Mouse (Mus musculus) midbrain, embryonic 11.5 days (tissue): ENCODE results near the gene Gm17660. TPM values are rescaled to one million over a fixed set of nuclear protein-coding genes. Genes with fewer than 3 reads are reported as not detected.

Experiments used
- ATAC-seq: fragments of 200-750 bp; cut with Nextera tagmentation; 2 replicates; pipeline ENCODE4 v1.8.0; 2017; ENCODE audit warnings: moderate TSS enrichment, moderate library complexity; ENCODE audit not compliant: low FRiP score
- DNase-seq: peaks from one replicate; pipeline ENCODE4 v3.0.0; 2015; ENCODE audit warnings: low spot score; ENCODE audit errors: missing footprints
- H3K27ac ChIP-seq: fragments of 300-500 bp; sonication (generic); 2 replicates; pipeline ENCODE4 v1.5.1; 2014; ENCODE audit warnings: low read depth, low read length
- H3K27me3 ChIP-seq: fragments of 300-500 bp; sonication (generic); 2 replicates; pipeline ENCODE4 v1.6.1; 2014; ENCODE audit warnings: mild to moderate bottlenecking, low read length, moderate library complexity, mixed read lengths; ENCODE audit not compliant: control insufficient read depth, insufficient read depth
- H3K36me3 ChIP-seq: fragments of 300-500 bp; sonication (generic); 2 replicates; pipeline ENCODE4 v1.6.1; 2014; ENCODE audit warnings: mild to moderate bottlenecking, low read length, moderate library complexity, mixed read lengths; ENCODE audit not compliant: control insufficient read depth, insufficient read depth
- H3K4me1 ChIP-seq: fragments of 300-500 bp; sonication (generic); 2 replicates; pipeline ENCODE4 v1.6.1; 2014; ENCODE audit warnings: low read length; ENCODE audit not compliant: control insufficient read depth, insufficient read depth
- H3K4me2 ChIP-seq: fragments of 300-500 bp; sonication (generic); 2 replicates; pipeline ENCODE4 v1.6.1; 2014; ENCODE audit warnings: mild to moderate bottlenecking, moderate library complexity
- H3K4me3 ChIP-seq: fragments of 300-500 bp; sonication (generic); 2 replicates; pipeline ENCODE4 v1.5.1; 2014; ENCODE audit warnings: low read depth, low read length
- H3K9ac ChIP-seq: fragments of 300-500 bp; sonication (generic); 2 replicates; pipeline ENCODE4 v1.6.1; 2014; ENCODE audit warnings: low read length
- H3K9me3 ChIP-seq: fragments of 300-500 bp; sonication (generic); 2 replicates; pipeline ENCODE4 v1.6.1; 2016; ENCODE audit warnings: low read length; ENCODE audit not compliant: control insufficient read depth
- WGBS: fragments of 180-500 bp; shearing (Covaris S2); extraction: QIAGEN DNeasy Blood & Tissue Kit; methylation state at CpG from one replicate; pipeline ENCODE4 v1.1.7; 2014; 5-methylcytosine and 5-hydroxymethylcytosine counted together
- polyA plus RNA-seq: library from polyadenylated mRNA; unstranded; fragments of >200 nt; fragmentation: Nextera tagmentation; extraction: Ambion mirVana; gene quantifications from 2 replicates; pipeline ENCODE4 v1.2.1, GENCODE M21; 2014

The Gm17660 gene
- polyA plus RNA-seq, 1 experiment from 2014 or later = 0.29 TPM

DNA sequence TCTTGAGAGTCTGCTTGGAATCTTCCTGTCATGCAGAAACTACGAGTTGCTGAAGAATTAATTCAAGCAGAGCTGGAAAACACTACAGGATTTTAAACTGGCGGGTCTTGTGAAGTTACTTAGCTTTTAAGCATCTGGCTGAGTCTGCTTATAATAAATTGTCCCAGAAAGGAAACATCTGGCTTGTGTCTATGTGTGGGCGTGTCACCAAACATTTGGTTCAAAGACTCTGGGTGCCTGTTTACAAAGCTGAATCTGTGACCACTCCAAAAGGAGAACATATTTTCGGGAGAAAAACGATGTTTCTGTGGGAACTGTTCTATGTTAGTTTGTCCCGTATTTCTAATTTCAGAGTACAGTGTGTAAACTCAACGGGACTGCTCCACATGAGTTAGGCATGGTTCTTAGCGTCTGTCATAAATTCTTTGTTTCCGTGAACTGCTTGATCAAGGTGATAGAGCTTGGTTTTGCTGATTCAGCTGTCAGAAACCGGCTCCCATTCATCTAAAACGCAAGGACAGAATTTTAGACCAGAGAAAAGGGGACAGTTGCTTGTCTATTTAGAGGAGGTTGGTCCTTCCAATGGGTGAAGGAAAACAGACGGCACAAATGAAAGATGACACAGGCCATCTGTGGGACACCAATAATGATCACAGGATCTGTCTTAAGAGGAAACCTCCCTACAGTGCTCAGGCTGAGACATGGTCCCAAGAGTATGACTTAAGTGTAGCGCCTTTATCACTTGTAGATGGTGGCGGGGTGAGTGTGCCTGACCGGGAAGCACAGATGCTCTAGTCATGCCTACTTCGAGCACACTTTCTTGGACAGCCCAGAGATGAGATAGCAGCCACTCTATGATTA is 18.9 kb upstream of the Gm17660 start:
- WGBS = 86% methylated on average over 16 of the region's 16 CpGs
- Histone ChIP-seq H3K4me2 (no peak overlapping the region), H3K27ac (no peak overlapping the region), H3K36me3 (no peaks in the 10 kb centered on the region), H3K4me3 (no peak overlapping the region), H3K4me1 (no peaks in the 10 kb centered on the region; the same call in 1 of the 2 replicates), H3K27me3 (no peaks in the 10 kb centered on the region), H3K9me3 (no peaks in the 10 kb centered on the region), H3K9ac (no peak overlapping the region)
- ATAC-seq (no peak), DNase-seq (peak; percentile 72)

DNA sequence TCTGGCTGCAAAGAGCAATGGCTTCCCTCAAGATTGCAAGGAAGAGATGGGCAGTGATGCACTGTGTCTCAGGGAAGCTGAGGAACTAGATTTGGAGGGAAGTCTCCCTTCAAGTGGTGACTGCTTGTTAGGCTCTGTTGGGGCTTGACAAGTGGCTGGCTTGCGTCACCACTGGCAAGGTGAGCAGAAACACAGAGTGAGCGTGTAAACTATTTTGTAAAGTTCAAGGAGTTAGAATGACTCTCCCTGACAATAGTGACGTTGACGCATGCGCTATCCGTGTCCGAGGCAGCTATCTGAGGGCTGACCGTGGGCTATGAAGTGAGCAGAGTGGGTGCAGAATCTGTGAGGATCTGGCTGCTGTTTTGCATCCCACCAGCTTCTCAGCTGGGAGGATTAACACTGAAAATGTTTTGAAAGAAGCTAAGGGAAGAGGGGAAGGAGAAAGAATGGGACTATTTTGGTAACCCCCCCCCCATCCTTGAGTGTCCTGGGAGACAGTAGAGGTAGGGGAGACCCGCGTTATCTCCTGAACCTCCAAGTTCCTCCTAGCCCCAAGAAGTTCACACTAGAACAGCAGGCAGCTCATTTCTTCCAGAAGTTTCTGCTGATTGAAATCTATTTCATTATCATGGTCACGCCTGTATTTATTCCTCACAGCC is 18.1 kb upstream of the Gm17660 start:
- Histone ChIP-seq H3K27ac (no peak overlapping the region), H3K9ac (no peak overlapping the region), H3K9me3 (no peaks in the 10 kb centered on the region), H3K4me1 (no peaks in the 10 kb centered on the region), H3K4me3 (no peak overlapping the region), H3K27me3 (no peaks in the 10 kb centered on the region), H3K36me3 (no peaks in the 10 kb centered on the region), H3K4me2 (no peak overlapping the region)
- 89% methylated on average over 11 of the region's 11 CpGs for WGBS
- peak; percentile 76 for DNase-seq
- ATAC-seq = no peak

DNA sequence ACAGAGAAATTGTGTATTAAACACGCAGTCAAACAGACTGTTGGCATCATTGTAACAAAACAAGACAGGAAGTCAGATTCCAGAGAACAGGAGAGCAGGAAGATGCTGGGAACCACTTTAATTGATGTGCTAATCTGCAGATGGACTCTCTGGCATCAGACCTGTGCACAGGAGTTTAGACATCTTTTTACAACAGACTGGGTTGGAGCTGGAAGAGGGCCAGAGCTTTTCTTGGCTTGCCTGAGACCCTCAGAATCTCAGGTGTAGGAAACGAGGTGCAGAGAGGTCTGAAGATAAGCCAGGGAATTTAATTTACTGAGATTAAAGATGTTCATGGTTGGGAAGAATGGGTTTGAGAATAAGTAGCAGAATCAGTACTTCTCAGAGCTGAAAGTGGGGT is 12.3 kb upstream of the Gm17660 start:
- WGBS = 94% methylated on average over 2 of the region's 2 CpGs
- no peak overlapping the region for H3K4me2 ChIP-seq
- H3K27ac ChIP-seq = no peak overlapping the region
- no peak overlapping the region for H3K9ac ChIP-seq
- H3K4me1 ChIP-seq = no peaks in the 10 kb centered on the region
- no peaks in the 10 kb centered on the region for H3K36me3 ChIP-seq
- no peak overlapping the region for H3K4me3 ChIP-seq
- H3K9me3 ChIP-seq = no peaks in the 10 kb centered on the region
- peak; percentile 28 for DNase-seq
- no peaks in the 10 kb centered on the region for H3K27me3 ChIP-seq
- ATAC-seq = no peak

DNA sequence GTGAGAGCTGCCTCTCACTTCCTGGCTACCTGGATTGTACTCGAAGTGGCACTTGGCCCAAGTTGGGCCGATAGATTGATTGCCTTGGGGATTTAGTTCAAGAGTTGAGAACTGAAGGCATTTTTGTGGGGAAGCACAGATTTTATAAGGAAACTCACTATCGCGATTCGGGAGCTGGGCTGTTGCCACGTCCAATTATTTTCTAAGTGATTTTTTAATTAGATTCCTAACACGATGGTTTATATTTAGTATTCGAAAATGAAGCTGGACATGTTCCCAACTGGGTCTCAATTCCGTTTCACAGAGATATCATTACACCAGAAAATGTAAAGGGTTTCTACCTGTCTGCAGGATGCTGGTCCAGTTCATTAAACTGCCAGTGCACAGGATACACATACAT is 8.0 kb upstream of the Gm17660 start:
- H3K4me3 ChIP-seq = no peak overlapping the region
- no peak overlapping the region for H3K4me2 ChIP-seq
- H3K9me3 ChIP-seq = no peaks in the 10 kb centered on the region
- no peak overlapping the region for H3K9ac ChIP-seq
- 92% methylated on average over 9 of the region's 9 CpGs for WGBS
- no peaks in the 10 kb centered on the region for H3K36me3 ChIP-seq
- DNase-seq (no peak), ATAC-seq (no peak)
- no peaks in the 10 kb centered on the region for H3K27me3 ChIP-seq
- no peaks in the 10 kb centered on the region for H3K4me1 ChIP-seq
- H3K27ac ChIP-seq = no peak overlapping the region

DNA sequence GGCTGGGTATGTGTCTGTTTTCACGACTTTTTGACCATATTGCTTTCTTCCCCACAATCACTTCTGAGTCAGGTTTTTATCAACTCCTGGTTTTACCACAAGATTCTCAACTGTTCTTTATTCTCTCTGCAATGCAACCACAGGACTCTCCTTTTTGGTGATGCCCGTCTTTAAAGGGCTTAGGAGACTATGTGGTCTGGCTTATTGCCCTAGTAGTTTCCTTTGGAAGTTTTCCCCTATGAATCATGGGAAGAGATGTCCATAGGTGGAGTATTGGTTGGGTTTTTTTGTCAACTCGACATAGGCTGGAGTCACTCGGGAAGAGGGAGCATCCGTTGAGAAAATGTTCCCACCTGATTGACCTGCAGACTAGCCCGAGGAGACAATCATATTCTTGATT is 3.3 kb upstream of the Gm17660 start:
- H3K4me1 ChIP-seq = no peaks in the 10 kb centered on the region
- H3K27me3 ChIP-seq = no peaks in the 10 kb centered on the region
- no peaks in the 10 kb centered on the region for H3K9me3 ChIP-seq
- H3K4me2 ChIP-seq = no peak overlapping the region
- no peak overlapping the region for H3K9ac ChIP-seq
- no peaks in the 10 kb centered on the region for H3K36me3 ChIP-seq
- no peak overlapping the region for H3K27ac ChIP-seq
- DNase-seq (no peak), ATAC-seq (no peak)
- H3K4me3 ChIP-seq = no peak overlapping the region
- 90% methylated on average over 6 of the region's 6 CpGs for WGBS

DNA sequence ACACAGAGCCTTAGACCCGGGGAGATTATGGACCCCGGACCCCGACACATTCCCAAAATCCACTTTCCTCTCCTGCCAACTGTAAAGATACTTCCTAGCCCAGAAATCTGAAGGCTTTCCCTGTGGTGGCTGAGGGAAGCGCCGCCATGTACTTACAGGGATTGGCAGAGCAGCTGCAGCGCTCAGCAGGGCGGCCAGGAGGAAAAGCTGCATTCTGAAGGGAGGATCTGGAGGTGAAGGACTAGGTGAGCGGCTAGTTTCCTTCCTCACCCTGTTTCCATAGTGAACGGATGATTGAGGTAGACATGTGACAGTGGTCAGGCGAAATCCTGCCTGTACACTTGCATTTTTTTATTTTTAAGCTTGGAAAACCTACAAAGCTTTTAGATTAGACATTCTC is 1.0 kb downstream of the Gm17660 start:
- H3K4me3 ChIP-seq = no peak overlapping the region
- no peaks in the 10 kb centered on the region; the same call in 1 of the 2 replicates for H3K27me3 ChIP-seq
- no peak overlapping the region for H3K27ac ChIP-seq
- WGBS = 28% methylated on average over 10 of the region's 10 CpGs
- no peak for ATAC-seq
- no peaks in the 10 kb centered on the region for H3K36me3 ChIP-seq
- no peak overlapping the region for H3K4me2 ChIP-seq
- H3K4me1 ChIP-seq = peaks cover 11% of the 10 kb centered on the region
- no peaks in the 10 kb centered on the region for H3K9me3 ChIP-seq
- DNase-seq = no peak
- no peak overlapping the region for H3K9ac ChIP-seq

GRCm38 (mm10) chr5:104074388-104074787 is 3.0 kb downstream of the Gm17660 start:
- no peaks in the 10 kb centered on the region; the same call in 1 of the 2 replicates for H3K27me3 ChIP-seq
- H3K27ac ChIP-seq = no peak overlapping the region
- H3K4me1 ChIP-seq = peaks cover 11% of the 10 kb centered on the region
- 33% methylated on average over 12 of the region's 12 CpGs for WGBS
- no peak overlapping the region for H3K9ac ChIP-seq
- H3K36me3 ChIP-seq = no peaks in the 10 kb centered on the region
- peak; percentile 92 for DNase-seq
- H3K4me2 ChIP-seq = no peak overlapping the region
- no peaks in the 10 kb centered on the region for H3K9me3 ChIP-seq
- 0 out of 2 replicates have a peak, but pooled peaks have one; percentile 6 for ATAC-seq
- H3K4me3 ChIP-seq = no peak overlapping the region

DNA sequence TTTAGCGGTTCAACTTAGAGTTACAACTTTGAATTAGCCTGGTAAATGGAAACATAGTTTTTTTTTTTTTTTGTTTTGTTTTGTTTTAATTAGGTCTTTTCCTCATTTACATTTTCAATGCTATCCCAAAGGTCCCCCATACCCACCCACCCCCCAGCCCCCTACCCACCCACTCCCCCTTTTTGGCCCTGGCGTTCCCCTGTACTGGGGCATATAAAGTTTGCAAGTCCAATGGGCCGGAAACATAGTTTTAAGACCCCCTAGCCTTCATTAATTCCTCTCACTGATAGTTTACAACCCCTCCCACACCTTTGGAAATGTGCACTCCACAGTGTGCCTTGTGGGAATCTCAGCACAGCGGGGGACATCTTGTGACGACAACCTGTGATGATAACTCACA is 3.8 kb downstream of the Gm17660 start:
- Histone ChIP-seq H3K27ac (no peak overlapping the region), H3K9me3 (no peaks in the 10 kb centered on the region), H3K4me3 (no peak overlapping the region), H3K9ac (no peak overlapping the region), H3K27me3 (no peaks in the 10 kb centered on the region; the same call in 1 of the 2 replicates), H3K36me3 (no peaks in the 10 kb centered on the region), H3K4me1 (peaks cover 11% of the 10 kb centered on the region), H3K4me2 (no peak overlapping the region)
- WGBS = 87% methylated on average over 5 of the region's 5 CpGs
- ATAC-seq (peak; percentile 80), DNase-seq (no peak)

- no peaks in the 10 kb centered on the region; the same call in 1 of the 2 replicates for H3K27me3 ChIP-seq
- ATAC-seq = peak; percentile 93
- under 1% methylated on average over 6 of the region's 8 CpGs for WGBS
- peak overlapping the region; percentile 81 for H3K27ac ChIP-seq
- no peak overlapping the region for H3K9ac ChIP-seq
- peak; percentile 95 for DNase-seq
- H3K36me3 ChIP-seq = no peaks in the 10 kb centered on the region
- peaks cover 11% of the 10 kb centered on the region for H3K4me1 ChIP-seq
- H3K4me2 ChIP-seq = peak overlapping the region; percentile 21; the same call in 1 of the 2 replicates
- no peak overlapping the region for H3K4me3 ChIP-seq
- no peaks in the 10 kb centered on the region for H3K9me3 ChIP-seq
These were observed 5.0 kb downstream of the Gm17660 start for GRCm38 (mm10) chr5:104072272-104072886.
